Mouse (Mus musculus): ENCODE measurements at regions not wholly inside any gene's neighbourhood (a gene's known extent, or its start where the extent isn't known, plus 50 kb on each side); places are given as distances from the start of the nearest gene placed in this dataset.

DNA sequence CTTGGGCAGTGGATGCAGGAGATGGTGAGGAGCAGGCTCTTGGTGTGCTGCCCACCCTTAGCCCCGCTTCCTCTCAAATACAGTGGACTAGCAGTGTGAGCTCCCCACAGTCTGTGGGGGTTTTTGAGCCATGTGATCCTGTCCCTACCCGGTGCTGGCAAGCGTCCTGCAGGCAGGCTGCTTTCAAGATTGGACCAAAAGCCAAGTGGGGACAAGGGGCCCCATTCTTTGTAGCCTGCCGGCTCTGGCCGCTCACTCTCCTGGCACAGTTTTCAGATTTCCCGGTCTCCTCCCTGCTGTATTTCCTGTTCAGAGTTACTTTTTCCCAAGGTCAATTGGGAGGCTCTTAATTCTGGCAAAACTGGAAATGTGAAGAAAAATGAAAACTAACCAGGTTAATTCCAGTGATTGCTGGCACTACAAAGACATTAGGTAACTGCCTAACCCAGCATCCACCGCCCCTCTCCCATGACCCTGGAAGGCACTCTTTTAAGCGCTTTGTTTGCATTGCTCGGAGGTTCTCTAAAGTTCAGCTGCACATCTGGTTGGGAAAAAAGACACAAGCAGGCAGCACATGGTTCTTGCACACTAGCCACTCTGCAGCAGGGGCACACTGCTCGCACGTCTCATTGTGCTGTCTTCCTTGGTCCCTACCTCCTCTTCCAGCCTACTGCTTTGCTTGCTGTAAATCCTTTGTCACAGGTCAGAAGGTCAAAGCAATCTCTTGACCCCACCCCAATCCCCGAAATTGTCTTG lies 105.6 kb downstream of the Rassf10 start:
- peak in 1 of 2 experiments; percentile 14 for DNase-seq (ENCODE audit: low spot score in 2 of 2)

DNA sequence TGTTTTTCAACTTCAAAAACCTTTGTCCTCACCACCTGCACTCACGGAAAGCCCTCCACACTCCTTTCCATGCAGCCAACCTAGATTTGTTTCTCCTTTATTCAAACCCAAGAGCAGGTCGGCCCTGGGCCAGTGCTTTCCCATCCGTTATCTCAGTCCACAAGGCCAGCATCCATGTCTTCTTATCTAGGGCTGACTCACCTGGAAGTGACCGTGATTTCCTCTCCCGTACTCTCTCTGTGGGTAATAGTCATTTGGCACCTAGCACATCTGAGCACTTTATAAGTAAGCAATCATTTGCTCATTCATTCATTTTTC lies 106.2 kb downstream of the Rassf10 start:
- DNase-seq (ENCODE audit: low spot score in 2 of 2) = no peak

DNA sequence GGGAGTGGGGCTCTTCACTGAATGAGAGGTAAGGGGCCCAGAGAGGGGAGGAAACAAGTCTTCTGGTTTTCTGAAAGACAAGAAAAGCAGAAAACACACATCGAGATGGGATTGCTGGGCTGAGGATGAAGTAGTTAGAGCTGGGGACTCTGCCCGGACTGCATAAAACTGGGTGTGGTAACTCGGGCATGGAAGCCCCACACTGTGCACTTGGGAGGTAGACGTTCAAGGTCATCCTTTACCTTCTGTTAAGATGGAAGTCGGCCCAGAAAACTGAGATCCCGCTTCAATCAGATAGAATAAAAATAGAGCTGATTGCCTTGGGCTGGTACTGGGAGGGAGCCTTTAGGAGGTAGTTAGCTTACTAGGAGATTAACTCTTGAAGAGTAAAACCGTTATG lies 107.2 kb downstream of the Rassf10 start:
- DNase-seq (ENCODE audit: low spot score in 2 of 2) = no peak

DNA sequence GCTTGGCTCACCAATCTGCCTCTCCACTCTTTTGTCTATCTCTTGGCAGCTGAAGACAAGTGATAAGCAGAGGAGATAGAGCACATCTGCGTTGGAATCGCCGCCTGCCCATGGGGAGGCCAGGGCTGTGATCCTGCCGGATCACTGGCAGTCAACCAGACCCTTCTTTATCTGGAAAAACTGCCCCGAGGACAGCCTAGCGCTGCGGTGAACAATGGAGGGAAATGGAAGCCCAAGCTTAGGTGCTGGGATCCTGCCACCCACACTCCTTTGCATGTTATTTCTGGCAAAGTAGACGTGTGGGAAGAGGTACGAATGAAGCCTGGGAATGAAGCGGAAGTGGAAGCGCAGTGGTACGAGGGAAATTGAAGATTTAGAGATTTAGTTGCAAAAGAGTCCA lies 112.8 kb downstream of the Rassf10 start:
- DNase-seq (ENCODE audit: low spot score in 2 of 2) = peak; percentile 20 to 25

DNA sequence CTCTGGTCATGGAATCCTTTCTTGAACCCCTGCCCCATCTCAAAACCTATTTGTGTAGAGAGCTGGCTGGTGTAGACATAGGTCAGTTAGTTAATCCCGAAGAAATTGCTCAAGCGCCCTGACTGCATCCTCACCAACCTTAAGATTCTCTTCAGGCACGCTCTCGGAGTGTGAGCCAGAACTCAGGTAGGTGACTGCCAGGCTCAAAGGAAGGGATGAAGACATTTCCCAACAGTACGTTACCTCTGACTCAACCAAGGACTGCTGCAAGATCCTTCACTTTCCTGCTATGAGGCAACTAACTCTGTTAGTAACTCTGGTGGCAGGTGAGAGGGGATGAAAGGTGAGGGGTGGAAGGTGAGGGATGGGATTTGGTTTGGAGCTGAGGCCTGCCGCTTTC lies 114.5 kb downstream of the Rassf10 start:
- DNase-seq (ENCODE audit: low spot score in 2 of 2) = no peak

DNA sequence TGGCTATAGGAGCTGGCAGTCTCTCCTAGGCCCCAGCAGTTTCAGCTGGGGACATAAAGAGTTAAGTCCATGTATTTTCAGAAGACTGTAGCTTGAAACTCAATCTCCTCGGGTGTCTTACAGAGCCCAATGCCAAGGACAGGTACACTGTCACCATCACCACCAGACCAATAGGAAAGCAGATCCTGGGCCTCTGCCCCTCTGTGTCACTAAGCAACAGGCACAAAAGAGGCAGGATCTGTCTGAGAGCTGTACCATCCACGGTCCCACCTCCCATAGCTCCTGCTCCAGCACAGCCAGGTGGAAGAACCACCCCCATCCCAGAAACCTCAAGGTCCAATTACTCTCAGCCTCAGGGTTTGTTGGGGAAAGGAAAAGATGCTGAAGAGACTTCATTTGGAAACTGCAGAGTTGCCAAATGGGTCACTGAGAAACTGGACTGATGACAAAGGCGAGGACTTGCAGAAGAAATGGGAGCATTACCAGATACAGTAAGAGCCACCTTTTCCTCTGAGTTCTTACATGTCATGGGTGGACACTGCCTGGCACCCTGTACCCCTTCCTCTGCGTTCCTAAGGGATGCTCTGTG lies 115.7 kb downstream of the Rassf10 start:
- DNase-seq (ENCODE audit: low spot score in 2 of 2) = no peak

DNA sequence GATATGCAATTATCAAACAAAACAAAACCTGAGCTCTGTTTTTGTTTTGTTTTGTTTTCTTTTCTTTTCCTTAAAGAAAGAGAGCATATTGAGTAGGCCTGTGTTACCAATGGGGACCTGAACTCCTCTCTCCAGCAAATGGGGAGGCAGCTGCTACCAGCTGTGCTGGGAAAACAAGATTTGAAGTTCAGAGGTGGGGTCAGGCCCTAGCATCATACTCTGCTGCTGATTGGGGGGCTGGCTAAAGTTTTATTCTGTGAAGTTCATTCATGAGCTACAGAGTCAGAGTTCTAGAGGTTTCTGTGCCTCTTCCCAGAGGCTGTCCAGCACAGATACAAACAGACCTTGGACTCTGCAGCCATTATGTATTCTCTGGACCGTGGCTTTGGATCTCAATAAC lies 117.7 kb downstream of the Rassf10 start:
- DNase-seq (ENCODE audit: low spot score in 2 of 2) = no peak

DNA sequence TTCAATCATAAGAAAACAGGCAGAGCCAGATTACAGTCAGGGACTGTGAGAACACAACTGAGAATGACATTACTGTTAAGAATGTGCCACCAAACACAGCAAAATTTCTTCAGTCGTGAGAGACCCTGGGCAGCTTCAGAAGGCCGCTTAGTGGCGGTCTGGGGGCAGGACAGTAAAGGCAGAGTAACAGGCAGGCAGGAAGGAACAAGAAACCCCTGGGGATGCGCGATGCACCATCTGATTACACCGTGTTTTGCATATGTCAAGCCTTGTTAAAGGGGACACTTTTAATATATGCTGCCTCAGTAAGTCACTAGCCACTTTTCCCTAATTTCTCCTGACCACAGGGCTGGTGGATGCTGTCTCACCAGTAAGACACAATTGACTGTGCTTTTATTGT lies 120.0 kb downstream of the Rassf10 start:
- DNase-seq (ENCODE audit: low spot score in 2 of 2) = no peak

DNA sequence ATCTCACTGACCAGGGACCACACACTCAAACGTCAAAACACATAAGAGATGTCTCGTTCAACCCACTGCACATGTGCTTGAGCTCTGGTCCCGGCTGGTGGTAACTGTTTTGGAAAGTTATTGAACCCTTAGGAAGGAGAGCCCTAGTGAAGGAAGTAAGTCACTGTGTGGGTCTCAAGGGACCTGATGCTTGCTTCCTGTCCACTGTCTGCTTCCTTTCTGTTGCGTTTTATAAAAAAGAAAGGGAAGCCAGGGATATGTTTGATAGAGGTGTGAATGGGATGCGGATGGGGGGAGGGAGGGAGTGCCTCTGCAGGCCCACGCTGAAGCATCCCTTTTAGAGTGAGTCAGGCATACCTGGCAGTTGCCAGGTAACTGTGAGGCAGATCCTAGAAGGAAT lies 121.6 kb downstream of the Rassf10 start:
- DNase-seq (ENCODE audit: low spot score in 2 of 2) = no peak

DNA sequence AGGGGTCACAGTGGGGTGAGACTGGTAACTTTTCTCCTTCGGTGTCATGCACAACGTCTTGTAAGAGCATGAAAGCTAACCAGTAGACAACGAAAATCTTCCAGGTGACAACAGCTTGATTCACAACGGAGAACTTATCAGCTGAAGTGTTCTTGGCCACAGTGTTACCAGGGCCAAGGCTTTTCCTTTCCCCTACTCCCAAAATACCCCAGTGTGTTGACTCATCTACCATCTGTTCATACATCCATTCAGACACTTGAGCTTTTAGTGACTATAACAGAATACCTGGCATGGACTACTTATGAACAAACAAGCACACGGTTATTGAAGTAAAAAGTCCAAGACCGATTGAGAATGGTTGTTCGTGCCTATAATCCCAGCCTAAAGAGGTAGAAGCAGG lies 122.5 kb downstream of the Rassf10 start:
- DNase-seq (ENCODE audit: low spot score in 2 of 2) = no peak

DNA sequence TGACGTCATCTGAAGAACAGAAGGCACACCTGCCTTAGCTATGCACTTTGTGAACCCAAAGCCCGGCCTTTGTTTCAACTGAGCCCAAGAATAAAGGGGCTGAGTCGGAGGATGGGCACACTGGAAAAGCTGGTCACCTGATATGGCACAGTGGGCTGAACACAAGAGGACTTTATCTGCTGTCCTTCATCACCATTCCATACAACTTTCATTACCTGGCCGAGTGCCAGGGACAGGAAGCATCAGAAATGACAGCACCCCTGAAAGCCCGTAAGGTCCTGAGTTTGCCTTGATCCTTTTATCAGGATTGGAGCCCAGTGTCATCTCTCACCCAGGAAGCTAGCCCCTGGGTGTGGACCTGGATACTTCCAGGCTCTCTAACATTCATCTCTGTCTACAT lies 126.1 kb upstream of the Arntl start:
- DNase-seq (ENCODE audit: low spot score in 2 of 2) = no peak

DNA sequence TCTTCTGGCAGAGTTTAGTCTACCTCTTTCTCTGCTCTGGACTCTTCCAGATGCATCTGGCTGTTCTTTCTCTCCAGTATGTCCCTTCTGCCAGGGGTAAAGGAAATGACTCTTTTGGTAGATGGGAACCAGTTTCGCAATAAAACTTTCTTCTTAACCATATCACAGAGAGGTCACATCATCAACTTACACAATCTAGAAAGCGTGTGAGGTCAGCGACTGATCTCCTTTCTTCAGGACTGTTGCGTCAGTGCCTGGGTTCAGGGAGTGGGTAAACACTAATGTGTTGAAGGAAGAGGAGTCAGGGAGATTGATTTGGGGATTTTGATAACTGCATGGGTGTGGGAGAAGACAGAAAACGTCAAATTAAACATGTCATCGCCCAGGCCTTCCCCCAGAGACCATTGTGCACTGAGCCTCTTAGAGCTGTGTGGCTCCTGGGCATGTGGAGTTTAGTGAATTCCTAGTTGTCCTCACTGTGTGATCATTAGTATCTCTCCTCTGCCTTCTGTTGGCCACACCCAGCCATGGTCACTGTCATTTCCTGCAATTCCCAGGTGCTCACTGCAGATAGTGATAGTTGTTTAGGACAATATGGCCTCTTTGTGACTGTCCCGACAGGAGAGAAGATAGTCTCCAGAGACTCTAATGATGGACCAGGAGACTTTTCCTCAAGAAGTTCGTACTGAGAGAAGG lies 122.2 kb upstream of the Arntl start:
- DNase-seq (ENCODE audit: low spot score in 2 of 2) = no peak

DNA sequence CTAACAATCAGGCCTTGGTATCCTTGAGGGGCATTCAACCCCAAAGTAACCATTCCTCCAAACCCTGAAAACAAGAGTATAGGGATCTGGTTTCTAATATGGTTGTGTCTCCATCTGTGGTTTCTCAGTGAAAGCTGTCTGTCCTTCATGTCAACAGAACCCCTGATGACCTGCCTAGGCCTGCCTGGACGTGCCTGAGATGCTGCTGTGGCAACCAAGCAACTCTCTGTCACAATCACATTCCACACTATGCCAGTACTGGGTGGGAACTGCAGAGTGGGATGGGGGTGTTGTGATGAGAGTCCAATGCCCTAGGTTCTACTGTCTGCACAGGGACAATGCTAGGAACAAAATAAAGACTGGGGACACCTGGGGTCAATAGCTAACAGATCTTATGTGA lies 121.1 kb upstream of the Arntl start:
- DNase-seq (ENCODE audit: low spot score in 2 of 2) = no peak

DNA sequence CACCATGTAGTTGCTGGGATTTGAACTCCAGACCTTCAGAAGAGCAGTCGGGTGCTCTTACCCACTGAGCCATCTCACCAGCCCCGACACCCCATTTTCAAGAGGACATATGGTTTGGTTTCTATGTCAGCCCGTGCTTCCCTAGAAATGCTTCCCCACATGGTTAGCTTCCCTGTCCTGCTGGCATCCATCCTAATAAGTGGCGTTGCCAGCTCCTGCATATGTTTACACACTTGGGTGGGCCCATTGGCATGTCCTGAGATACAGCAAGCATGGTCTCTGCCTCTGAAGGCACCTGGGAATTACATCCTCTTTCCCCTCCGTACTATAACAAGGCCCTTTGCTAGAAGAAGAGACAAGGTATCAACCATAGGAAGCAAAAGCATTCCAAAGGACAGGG lies 119.6 kb upstream of the Arntl start:
- DNase-seq (ENCODE audit: low spot score in 2 of 2) = no peak

DNA sequence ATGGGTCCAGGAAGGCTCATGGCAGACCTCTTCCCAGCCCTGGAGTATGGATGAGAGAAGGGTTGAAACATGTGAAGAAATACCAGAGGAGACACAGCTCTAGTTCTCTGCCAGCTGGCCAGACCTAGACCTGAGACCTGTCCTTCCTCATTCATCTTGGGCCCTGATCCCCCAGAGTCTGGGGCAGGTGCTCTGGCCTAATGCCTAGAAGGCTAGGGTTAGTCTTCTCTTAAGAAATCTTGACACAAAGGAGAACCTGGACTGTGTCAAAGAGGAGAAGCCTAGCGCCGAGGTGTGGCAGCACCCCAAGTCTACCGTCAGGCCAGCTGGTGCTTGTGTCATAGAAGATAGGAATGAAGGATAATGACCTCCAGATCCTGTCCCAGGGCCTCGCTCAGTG lies 118.2 kb upstream of the Arntl start:
- no peak for DNase-seq (ENCODE audit: low spot score in 2 of 2)

DNA sequence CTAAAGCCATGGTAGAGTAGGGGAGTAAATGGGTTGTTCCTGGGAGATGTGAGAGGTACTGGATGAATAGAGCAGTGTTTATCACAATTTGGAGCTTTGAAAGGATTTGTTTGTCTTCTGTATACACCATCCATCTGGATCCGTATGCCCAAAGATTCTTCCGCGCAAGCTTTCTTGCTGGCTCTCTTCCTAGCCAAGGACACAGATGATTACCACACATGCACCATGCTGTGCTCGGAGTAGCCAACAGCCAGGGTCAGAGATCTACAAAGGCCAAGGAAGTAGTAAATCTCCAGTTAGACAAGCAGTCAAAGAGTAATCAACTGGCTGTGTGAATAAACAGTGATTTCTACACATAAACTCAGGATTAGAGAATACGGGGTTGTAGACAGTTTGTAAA lies 113.3 kb upstream of the Arntl start:
- no peak for DNase-seq (ENCODE audit: low spot score in 2 of 2)

DNA sequence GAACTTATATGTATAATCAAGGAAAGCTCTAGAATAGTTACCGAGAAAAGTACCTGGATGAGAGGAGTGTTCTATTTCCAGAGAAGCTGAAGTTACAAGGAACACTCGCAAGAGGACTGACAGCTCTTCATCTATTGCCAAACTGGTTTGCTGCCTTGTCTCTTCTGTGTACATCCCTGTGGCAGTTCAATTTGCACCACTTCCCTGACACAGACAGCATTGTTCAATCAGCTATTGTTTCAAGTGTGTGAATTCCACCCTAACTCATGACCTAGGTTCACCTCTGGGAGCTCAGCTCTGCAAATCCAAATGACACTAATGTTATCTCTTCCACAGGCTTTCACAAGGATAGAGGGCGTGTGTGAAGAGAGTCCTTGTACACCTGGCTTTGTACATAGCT lies 112.2 kb upstream of the Arntl start:
- no peak for DNase-seq (ENCODE audit: low spot score in 2 of 2)

DNA sequence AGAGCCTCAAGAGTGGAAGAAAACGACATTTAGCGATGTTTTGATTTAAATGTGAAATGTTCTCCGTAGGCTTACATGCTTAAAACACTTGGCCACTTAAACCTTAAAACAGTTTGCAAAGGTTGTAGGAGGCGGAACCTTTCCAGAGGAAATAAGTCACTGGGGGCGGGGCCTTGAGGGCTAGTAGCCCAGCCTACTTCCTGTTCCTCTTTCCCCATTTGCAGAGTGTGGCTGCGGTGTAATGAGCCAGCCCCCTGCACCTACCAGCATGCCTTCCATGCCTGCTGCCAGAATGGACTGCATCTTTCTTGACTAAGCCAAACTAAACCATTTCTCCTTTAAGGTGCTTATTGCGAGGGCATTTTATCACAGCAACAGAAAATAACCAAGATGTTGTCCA lies 103.0 kb upstream of the Arntl start:
- DNase-seq (ENCODE audit: low spot score in 2 of 2) = no peak

DNA sequence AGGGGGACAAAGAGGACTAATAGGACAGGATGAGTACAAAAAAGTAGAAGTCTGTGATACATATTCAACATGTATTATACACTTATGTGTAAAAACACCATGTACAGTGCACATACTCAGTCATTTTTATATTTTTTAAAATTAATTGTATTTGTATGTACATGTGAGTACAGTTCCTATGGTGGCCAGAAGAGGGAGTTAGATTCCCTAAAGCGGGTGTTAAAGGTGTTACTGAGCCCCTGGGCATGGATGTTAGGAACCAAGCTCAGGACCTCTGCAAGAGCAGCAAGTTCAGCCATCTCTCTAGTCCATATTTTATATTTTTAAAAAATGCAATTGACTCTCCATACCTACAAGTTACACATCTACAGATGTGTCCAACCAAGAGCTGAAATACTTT lies 101.9 kb upstream of the Arntl start:
- no peak for DNase-seq (ENCODE audit: low spot score in 2 of 2)

DNA sequence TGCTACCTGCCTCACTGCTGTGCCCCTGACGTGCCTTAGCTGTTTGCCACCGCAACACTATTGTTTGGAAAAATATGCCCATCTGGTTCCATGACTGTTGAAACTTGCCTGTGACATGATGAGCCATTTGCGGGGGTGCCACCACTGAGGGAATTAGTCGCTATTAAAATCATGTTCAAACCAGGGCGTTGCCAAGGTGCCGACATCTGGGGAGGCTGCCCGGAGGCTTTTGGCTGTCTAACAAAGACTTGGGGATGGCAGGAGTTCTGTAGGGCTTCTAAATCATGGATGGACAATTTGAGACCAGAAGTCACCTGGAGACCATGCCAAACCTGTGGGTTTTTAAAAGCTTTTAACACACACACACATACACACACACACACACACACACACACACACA lies 100.5 kb upstream of the Arntl start:
- no peak for DNase-seq (ENCODE audit: low spot score in 2 of 2)

DNA sequence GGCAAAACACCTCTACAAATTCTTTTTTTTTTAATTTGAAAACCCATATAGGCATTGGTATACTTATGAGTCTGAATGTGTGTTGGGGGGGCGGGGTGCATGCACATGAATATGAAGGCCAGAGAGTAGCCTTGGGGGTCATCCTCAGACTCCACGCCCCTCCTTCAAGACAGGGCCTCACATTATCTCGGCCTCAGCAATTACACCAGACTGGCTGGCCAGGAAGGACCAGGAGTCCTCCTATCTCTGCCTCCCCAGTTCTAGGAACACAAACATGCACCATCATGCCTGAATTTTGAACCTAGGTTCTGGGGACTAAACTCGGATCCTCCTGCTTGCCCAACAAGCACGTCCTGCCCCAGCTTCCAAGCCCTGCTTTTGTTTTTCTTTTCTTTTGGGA lies 99.3 kb upstream of the Arntl start:
- no peak for DNase-seq (ENCODE audit: low spot score in 2 of 2)

DNA sequence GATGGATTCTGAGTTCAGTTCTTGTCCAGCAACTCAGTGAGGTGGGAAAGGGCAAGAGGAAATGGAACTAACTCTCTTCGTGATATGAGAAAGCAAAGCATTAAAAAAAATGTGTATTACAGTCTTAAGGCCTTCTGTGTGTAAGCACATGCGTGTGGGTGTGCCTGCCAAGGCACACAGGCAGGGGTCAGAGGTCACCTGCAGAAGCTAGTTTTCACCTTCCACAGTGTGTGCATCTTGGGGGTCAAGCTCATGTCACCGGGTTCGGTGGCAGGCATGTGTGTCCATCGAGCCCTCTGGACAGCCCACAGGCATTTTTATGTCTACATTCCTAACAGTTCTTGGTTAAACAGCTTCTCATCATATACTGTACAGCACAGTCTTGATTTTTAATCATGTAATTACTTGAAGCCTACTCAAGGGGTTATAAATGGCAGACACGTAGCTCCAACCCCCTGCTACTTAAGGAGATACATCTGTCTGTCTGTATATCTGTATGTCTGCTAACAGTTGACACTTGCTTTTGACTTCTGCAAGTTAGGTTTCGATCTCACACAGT lies 98.7 kb upstream of the Arntl start:
- no peak for DNase-seq (ENCODE audit: low spot score in 2 of 2)

DNA sequence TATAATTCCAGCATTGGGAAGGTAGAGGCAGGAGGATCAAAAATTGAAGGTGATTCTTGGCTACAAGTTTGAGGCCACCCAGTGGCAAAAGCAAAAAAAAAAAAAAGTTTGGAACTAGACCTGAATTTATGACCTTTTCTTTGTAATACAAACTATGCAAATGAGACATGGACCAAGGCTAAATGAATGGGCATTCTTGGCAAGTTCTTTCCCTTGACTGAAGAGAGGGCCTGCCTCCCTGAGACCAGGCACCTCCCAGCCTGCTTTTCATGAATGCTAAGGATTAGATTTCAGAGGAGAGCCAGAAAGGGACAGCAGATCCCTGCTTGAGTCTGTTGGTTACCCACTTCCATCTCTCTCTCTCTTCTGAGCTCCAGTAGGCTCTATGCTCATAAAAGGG lies 97.8 kb upstream of the Arntl start:
- no peak for DNase-seq (ENCODE audit: low spot score in 2 of 2)

All from left cerebral cortex, adult 18-20 months (tissue).